Mouse (Mus musculus): ENCODE results near the gene Gm11060.

GRCm38 (mm10) chr2:105091718-105092117 is at the start of gene Gm11060:
- TF ChIP-seq GATA1 (IDR thresholded peaks at IDR 0.05; ENCODE audit: borderline replicate concordance, low read length) (no peak), FLI1 (IDR thresholded peaks at IDR 0.05; ENCODE audit: low read length) (no peak)

All from megakaryocyte, embryonic 14.5 days (primary cell).